Mouse (Mus musculus) heart, embryonic 13.5 days (tissue): Measurements from ENCODE around the gene Tmem51. TPM values are rescaled to one million over a fixed set of nuclear protein-coding genes. Genes with fewer than 3 reads are reported as not detected.
A peak's percentile ranks its signal among the peaks of the same experiment; 100 is the strongest.

Experiments used
- ATAC-seq: fragments of 200-750 bp; cut with Nextera tagmentation; 2 replicates; pipeline ENCODE4 v1.8.0; 2017; ENCODE audit warnings: moderate TSS enrichment; ENCODE audit not compliant: insufficient number of reproducible peaks, low FRiP score, low TSS enrichment; ENCODE audit errors: extremely low read depth
- H3K27ac ChIP-seq: fragments of 300-500 bp; sonication (generic); replicated peaks from 2 replicates; pipeline ENCODE4 v1.5.1; 2015; ENCODE audit warnings: moderate library complexity, mild to moderate bottlenecking, inconsistent platforms
- H3K27me3 ChIP-seq: fragments of 300-500 bp; sonication (generic); replicated peaks from 2 replicates; pipeline ENCODE4 v1.6.1; 2015; ENCODE audit warnings: mild to moderate bottlenecking, inconsistent platforms
- H3K36me3 ChIP-seq: fragments of 300-500 bp; sonication (generic); 2 replicates; pipeline ENCODE4 v1.6.1; 2015; ENCODE audit warnings: mild to moderate bottlenecking, inconsistent platforms
- H3K4me1 ChIP-seq: fragments of 300-500 bp; sonication (generic); 2 replicates; pipeline ENCODE4 v1.6.1; 2015; ENCODE audit warnings: inconsistent platforms
- H3K4me2 ChIP-seq: fragments of 300-500 bp; sonication (generic); 2 replicates; pipeline ENCODE4 v1.6.1; 2015; ENCODE audit warnings: inconsistent platforms, mild to moderate bottlenecking, moderate library complexity
- H3K4me3 ChIP-seq: fragments of 300-500 bp; sonication (generic); 2 replicates; pipeline ENCODE4 v1.5.1; 2015; ENCODE audit warnings: moderate library complexity, mild to moderate bottlenecking, inconsistent platforms
- H3K9ac ChIP-seq: fragments of 300-500 bp; sonication (generic); 2 replicates; pipeline ENCODE4 v1.6.1; 2015; ENCODE audit warnings: inconsistent platforms, mild to moderate bottlenecking, moderate library complexity
- H3K9me3 ChIP-seq: fragments of 300-500 bp; sonication (generic); 2 replicates; pipeline ENCODE4 v1.6.1; 2016; ENCODE audit warnings: inconsistent platforms
- WGBS: fragments of 180-500 bp; shearing (Covaris S2); methylation state at CpG from one replicate; pipeline ENCODE4 v1.1.7; 2015; ENCODE audit warnings: mixed read lengths; 5-methylcytosine and 5-hydroxymethylcytosine counted together
- polyA plus RNA-seq: library from polyadenylated mRNA; unstranded; fragments of >200 nt; fragmentation: Nextera tagmentation; extraction: Ambion mirVana; gene quantifications from 2 replicates; pipeline ENCODE4 v1.2.1, GENCODE M21; 2015

Gene Tmem51
- polyA plus RNA-seq, 1 experiment from 2014 or later, result 25.3 TPM

- Histone ChIP-seq H3K27ac (peak overlapping the region; percentile 43), H3K36me3 (no peaks in the 10 kb centered on the region), H3K27me3 (peaks cover 22% of the 10 kb centered on the region), H3K4me2 (peak overlapping the region; percentile 36), H3K4me3 (no peak overlapping the region), H3K9ac (peak overlapping the region; percentile 68), H3K9me3 (no peaks in the 10 kb centered on the region), H3K4me1 (peaks cover 69% of the 10 kb centered on the region)
- no peak for ATAC-seq
- 46% methylated on average over 13 of the region's 13 CpGs for WGBS
Measured at GRCm38 (mm10) chr4:142081631-142082283, 2.3 kb downstream of the Tmem51 start.

GRCm38 (mm10) chr4:142080901-142081630 lies 3.0 kb downstream of the Tmem51 start:
- Histone ChIP-seq H3K36me3 (no peaks in the 10 kb centered on the region), H3K9ac (peak overlapping the region; percentile 68), H3K4me3 (no peak overlapping the region), H3K27ac (peak overlapping the region; percentile 43), H3K27me3 (peaks cover 17% of the 10 kb centered on the region), H3K4me2 (peak overlapping the region; percentile 36), H3K4me1 (peaks cover 70% of the 10 kb centered on the region), H3K9me3 (no peaks in the 10 kb centered on the region)
- ATAC-seq, result no peak
- WGBS, result 58% methylated on average over 18 of the region's 18 CpGs

GRCm38 (mm10) chr4:142080487-142080767 lies 3.7 kb downstream of the Tmem51 start:
- H3K4me2 ChIP-seq, result no peak overlapping the region

GRCm38 (mm10) chr4:142079629-142080486 lies 4.2 kb downstream of the Tmem51 start:
- Histone ChIP-seq H3K4me3 (no peak overlapping the region), H3K4me2 (no peak overlapping the region), H3K4me1 (peaks cover 74% of the 10 kb centered on the region), H3K36me3 (no peaks in the 10 kb centered on the region), H3K27ac (peak overlapping the region; percentile 67), H3K9me3 (no peaks in the 10 kb centered on the region), H3K9ac (0 out of 2 replicates have a peak overlapping the region, but pooled peaks have one; percentile 45), H3K27me3 (peaks cover 10% of the 10 kb centered on the region; the same call in 1 of the 2 replicates)
- no peak for ATAC-seq
- WGBS, result 54% methylated on average over 14 of the region's 14 CpGs

More at GRCm38 (mm10) chr4:142080487-142080767, 3.7 kb downstream of the Tmem51 start:
- 85% methylated on average over 4 of the region's 4 CpGs for WGBS
- no peak overlapping the region for H3K9ac ChIP-seq
- peak overlapping the region; percentile 67 for H3K27ac ChIP-seq
- peaks cover 74% of the 10 kb centered on the region for H3K4me1 ChIP-seq
- peaks cover 13% of the 10 kb centered on the region for H3K27me3 ChIP-seq
- ATAC-seq, result no peak
- no peaks in the 10 kb centered on the region for H3K36me3 ChIP-seq
- no peaks in the 10 kb centered on the region for H3K9me3 ChIP-seq
- H3K4me3 ChIP-seq, result no peak overlapping the region

DNA sequence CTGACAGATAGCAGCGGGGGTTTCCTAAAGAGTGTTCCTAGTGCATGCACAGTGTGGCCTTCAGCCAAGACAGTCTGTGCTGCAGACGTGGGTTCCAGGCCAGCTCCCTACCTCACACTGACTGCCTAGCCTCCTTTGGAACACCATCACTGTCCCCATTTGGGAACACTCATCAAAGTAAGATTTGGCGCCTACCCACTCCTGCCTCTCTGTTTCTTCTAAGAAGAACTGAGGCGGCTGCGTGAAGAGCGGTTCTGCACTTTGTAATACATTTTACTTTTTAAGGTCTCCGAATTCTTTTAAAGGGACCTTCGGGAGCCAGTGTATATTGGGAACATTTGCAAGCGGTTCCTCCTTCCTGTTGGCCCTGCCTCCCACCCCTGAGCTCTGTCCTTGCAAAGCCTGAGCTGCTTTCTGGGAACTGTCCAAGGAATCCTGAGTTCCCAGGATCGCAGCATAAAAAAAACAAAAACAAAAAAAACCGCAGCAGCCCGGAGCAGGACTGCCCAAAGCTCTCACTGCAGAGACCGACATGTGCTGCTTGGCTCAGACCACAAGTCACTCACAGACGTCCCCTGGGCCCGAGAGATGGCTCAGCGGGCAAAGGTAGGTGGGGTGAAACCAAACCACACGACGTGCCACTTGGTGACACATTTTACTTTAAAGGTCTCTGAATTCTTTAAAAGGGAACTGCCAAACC lies 6.4 kb downstream of the Tmem51 start:
- H3K4me3 ChIP-seq, result no peak overlapping the region
- peak overlapping the region; percentile 49 for H3K4me2 ChIP-seq
- no peaks in the 10 kb centered on the region for H3K9me3 ChIP-seq
- peak overlapping the region; percentile 48; the same call in 1 of the 2 replicates for H3K9ac ChIP-seq
- H3K27me3 ChIP-seq, result peaks cover 3% of the 10 kb centered on the region; the same call in 1 of the 2 replicates
- ATAC-seq, result no peak
- H3K27ac ChIP-seq, result peak overlapping the region; percentile 68
- no peaks in the 10 kb centered on the region for H3K36me3 ChIP-seq
- peaks cover 78% of the 10 kb centered on the region for H3K4me1 ChIP-seq
- 28% methylated on average over 18 of the region's 18 CpGs for WGBS

DNA sequence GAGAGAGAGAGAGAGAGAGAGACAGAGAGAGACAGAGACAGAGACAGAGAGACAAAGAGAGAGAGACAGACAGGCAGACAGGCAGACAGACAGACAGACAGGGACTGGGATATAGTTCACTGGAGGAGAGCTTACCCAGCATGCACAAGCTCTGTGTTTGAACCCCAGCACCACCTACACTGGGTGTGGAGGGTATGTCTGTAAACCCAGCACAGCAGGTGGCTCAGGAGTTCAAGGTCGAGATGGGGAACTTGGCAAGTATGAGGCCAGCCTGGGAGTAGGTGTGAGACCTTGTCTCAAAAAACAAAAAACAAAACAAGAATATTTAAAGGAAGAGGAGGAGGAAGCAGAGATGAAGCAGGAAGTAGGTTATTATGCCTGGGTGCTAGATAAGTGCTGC lies 7.2 kb downstream of the Tmem51 start:
- Histone ChIP-seq H3K27me3 (no peaks in the 10 kb centered on the region), H3K4me1 (peaks cover 78% of the 10 kb centered on the region), H3K36me3 (no peaks in the 10 kb centered on the region), H3K9ac (0 out of 2 replicates have a peak overlapping the region, but pooled peaks have one; percentile 9), H3K9me3 (no peaks in the 10 kb centered on the region), H3K27ac (peak overlapping the region; percentile 68), H3K4me3 (no peak overlapping the region), H3K4me2 (no peak overlapping the region)
- 56% methylated on average over 1 of the region's 1 CpGs for WGBS
- ATAC-seq, result no peak

- H3K27me3 ChIP-seq, result no peaks in the 10 kb centered on the region
- no peak overlapping the region for H3K27ac ChIP-seq
- H3K4me3 ChIP-seq, result no peak overlapping the region
- no peak overlapping the region for H3K4me2 ChIP-seq
- no peaks in the 10 kb centered on the region for H3K36me3 ChIP-seq
- H3K9ac ChIP-seq, result no peak overlapping the region
- no peaks in the 10 kb centered on the region for H3K9me3 ChIP-seq
- ATAC-seq, result no peak
- peaks cover 78% of the 10 kb centered on the region for H3K4me1 ChIP-seq
- 77% methylated on average over 11 of the region's 11 CpGs for WGBS
Measured at GRCm38 (mm10) chr4:142075931-142076330, 8.2 kb downstream of the Tmem51 start.

- no peak overlapping the region for H3K27ac ChIP-seq
- WGBS, result 56% methylated on average over 13 of the region's 13 CpGs
Measured at GRCm38 (mm10) chr4:142074060-142074732, 9.9 kb downstream of the Tmem51 start.

GRCm38 (mm10) chr4:142071243-142071991 lies 12.7 kb downstream of the Tmem51 start:
- peaks cover 61% of the 10 kb centered on the region for H3K4me1 ChIP-seq
- ATAC-seq, result no peak
- no peak overlapping the region for H3K27ac ChIP-seq

More at GRCm38 (mm10) chr4:142074060-142074732, 9.9 kb downstream of the Tmem51 start:
- Histone ChIP-seq H3K27me3 (peaks cover 8% of the 10 kb centered on the region; the same call in 1 of the 2 replicates), H3K9ac (no peak overlapping the region), H3K9me3 (no peaks in the 10 kb centered on the region), H3K4me1 (peaks cover 76% of the 10 kb centered on the region), H3K36me3 (no peaks in the 10 kb centered on the region), H3K4me2 (no peak overlapping the region), H3K4me3 (no peak overlapping the region)
- no peak for ATAC-seq

GRCm38 (mm10) chr4:142070840-142071239 lies 13.3 kb downstream of the Tmem51 start:
- Histone ChIP-seq H3K4me2 (no peak overlapping the region), H3K27me3 (peaks cover 11% of the 10 kb centered on the region; the same call in 1 of the 2 replicates), H3K27ac (no peak overlapping the region), H3K9ac (no peak overlapping the region), H3K4me1 (peaks cover 64% of the 10 kb centered on the region), H3K9me3 (no peaks in the 10 kb centered on the region), H3K36me3 (no peaks in the 10 kb centered on the region), H3K4me3 (no peak overlapping the region)
- ATAC-seq, result no peak
- WGBS, result 20% methylated on average over 8 of the region's 8 CpGs

More at GRCm38 (mm10) chr4:142071243-142071991, 12.7 kb downstream of the Tmem51 start:
- H3K27me3 ChIP-seq, result peaks cover 11% of the 10 kb centered on the region; the same call in 1 of the 2 replicates
- WGBS, result 31% methylated on average over 18 of the region's 18 CpGs
- no peaks in the 10 kb centered on the region for H3K36me3 ChIP-seq
- H3K4me3 ChIP-seq, result no peak overlapping the region
- no peaks in the 10 kb centered on the region for H3K9me3 ChIP-seq
- H3K4me2 ChIP-seq, result no peak overlapping the region
- H3K9ac ChIP-seq, result no peak overlapping the region
